Mouse (Mus musculus): ENCODE measurements around the gene Prr12.

GRCm38 (mm10) chr7:45012824-45013223 lies 39.9 kb downstream of the Prr12 start:
- TF ChIP-seq CTCF (IDR thresholded peaks at IDR 0.05) (no peak), POLR2A (IDR thresholded peaks at IDR 0.05; ENCODE audit: insufficient read depth, low read depth, low read length) (no peak)

Data from heart, adult 2 months (tissue).